Mouse (Mus musculus) inflammation-experienced regulatory T-cells, adult 6 months (primary cell): Measurements from ENCODE around the gene Il1f5. TPM values are rescaled to one million over a fixed set of nuclear protein-coding genes. Genes with fewer than 3 reads are reported as not detected.

ENCODE experiments used
- ATAC-seq: one replicate; pipeline ENCODE4 v1.8.0; 2017
- polyA plus RNA-seq, 3 experiments: library from polyadenylated mRNA; unstranded; fragments of 100-300 nt; shearing (Covaris generic); gene quantifications; one replicate each; pipeline ENCODE4 v1.2.1; 2017

Il1f5 gene
- polyA plus RNA-seq: not detected

- no peak for ATAC-seq
These were observed at the start of gene Il1f5 for GRCm38 (mm10) chr2:24276654-24277053. Gene Il1f5 (plus strand): TSS chr2:24276954.

DNA sequence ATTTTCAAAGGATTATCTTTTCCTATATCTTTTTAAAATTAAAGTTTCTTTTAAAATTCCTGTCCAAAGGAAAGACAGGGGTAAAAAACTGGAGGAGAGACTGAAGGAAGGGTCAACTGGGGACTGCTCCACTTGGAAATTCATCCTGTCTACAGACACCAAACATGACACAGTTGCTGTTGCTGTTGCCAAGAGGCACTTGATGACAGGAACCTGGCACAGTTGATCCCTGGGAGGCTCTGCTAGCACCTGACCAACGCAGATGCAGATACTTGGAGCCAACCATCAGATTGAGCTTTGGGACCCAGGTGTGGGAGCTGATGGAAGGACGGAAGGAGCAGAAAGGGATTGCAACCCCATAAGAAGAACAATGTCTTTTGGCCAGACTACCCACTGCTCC is 49.6 kb upstream of the Il1f5 start:
- no peak for ATAC-seq

- ATAC-seq: no peak
These were observed 9.3 kb upstream of the Il1f5 start for GRCm38 (mm10) chr2:24267503-24267902.

- no peak for ATAC-seq
These were observed 3.1 kb upstream of the Il1f5 start for GRCm38 (mm10) chr2:24273619-24274018.

GRCm38 (mm10) chr2:24275146-24275545 is 1.6 kb upstream of the Il1f5 start:
- ATAC-seq: no peak

GRCm38 (mm10) chr2:24290896-24291295 is 14.1 kb downstream of the Il1f5 start, which contains the start of gene Il1f10:
Gene Il1f10 (plus strand): TSS chr2:24291196.
- no peak for ATAC-seq

DNA sequence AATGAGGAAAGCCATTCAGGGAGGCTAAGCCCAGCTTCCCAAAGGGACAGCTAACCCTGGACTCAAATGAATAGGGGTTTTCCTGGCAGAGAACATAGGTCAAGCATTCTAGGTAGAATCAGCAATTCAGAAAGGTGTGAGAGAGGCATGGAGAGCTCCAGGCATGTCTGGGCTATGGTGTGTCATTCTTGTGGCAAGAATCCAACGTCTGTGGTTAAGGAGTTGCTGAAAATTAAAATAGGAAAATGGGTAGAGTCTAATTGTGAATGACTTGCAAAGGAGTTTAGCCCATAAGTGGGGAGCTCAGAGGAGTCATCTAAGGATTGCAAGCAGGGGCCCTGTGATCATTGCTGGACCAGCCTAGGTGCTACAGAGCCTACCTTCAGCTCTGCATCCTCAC is 17.9 kb downstream of the Il1f5 start:
- no peak for ATAC-seq

- ATAC-seq: no peak
These were observed 20.1 kb downstream of the Il1f5 start for GRCm38 (mm10) chr2:24296837-24297236.

DNA sequence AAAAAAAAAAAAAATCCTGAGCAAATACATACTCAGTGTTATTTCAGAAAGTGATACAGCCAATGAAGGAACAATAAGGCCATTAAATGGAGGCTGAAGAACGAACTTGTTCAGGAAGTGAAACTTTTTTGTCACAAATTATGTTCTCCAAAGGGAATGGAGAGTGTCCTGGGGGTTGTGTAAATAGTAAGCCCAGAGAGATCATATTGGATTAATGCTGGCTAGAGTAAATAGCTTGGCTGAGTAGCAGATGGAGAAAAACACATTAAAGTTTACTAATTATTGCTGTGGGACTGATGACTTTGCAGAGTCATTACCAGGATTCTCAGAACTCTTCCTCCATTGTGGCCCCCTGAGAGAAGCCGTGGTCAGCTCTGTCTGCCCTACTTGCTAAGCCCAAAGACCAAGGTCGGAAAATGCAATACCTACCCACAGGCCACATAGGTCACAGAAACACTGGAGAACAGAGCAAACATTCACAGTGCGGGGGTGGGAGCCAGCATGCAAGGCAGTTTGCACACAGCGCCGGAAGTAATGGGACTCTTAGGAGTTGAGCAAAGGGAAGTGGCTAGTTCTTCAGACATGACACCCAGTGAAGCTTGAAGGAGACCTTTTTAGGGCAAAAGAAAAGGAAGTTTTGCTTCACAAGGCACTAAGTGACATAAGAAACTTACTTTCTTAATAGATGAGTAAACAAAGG is 34.7 kb downstream of the Il1f5 start:
- no peak for ATAC-seq

DNA sequence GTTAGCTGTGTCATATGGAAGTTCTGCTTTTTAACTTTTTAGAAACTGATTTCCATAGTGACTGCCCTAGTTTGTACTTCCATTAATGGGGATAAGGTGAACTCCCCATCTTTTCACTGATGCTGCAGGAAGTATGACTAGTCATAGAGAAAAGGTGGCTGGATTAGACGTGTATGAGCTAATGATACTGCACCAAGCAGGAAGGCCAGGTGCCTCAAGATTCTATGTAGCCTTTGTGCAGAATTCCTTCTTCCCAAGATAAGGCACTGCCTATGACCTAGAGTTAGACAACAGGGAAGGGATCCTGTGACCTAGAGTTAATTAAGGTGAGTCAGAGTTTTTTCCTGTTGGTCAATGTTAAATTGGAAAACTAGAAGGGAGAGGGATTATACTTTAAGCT is 40.2 kb downstream of the Il1f5 start:
- ATAC-seq: no peak

DNA sequence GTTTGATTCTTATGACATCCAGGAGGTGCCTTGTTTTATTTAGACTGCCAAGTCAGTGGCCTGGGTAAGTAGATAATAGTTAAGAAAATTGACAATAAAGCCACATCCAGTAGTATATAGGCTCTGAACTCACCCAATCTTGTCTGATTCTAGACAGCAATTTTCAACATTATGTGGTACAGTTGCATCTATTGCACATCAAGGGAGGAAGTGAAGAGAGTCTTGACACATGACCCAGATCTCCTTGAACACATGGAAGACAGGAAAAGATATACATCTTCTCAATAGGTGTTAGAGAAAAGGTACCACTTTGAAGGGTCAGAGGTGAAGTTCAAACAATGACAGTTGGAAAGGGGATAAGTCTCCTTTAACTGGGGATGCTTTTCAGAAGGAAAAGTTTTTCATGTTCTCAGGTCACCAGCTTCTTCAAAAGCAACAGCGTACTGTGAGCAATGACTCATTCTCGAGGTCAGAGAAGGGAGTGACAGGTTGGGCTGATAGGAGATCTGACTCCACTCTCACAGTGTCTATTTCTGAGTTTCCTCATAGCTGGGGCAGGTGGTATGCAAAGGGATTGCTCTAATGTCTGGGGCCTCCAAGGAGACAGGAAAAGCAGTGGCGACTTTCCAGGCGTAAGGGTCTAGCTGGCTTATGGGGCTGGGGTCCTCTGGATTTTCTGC is 41.3 kb downstream of the Il1f5 start:
- no peak for ATAC-seq

Other genes with a start within 250 kb of the Il1f5 start
- gene Hnmt, start 227.6 kb upstream of the Il1f5 start, polyA plus RNA-seq: not detected
- not detected for gene Tbpl2, start 180.4 kb upstream of the Il1f5 start, polyA plus RNA-seq
- not detected for gene Il1f8, start 123.8 kb upstream of the Il1f5 start, polyA plus RNA-seq
- not detected for gene Il1f9, start 90.5 kb upstream of the Il1f5 start, polyA plus RNA-seq
- gene Il1f6, start 61.5 kb upstream of the Il1f5 start, polyA plus RNA-seq: not detected
- gene Il1f10, start 14.2 kb downstream of the Il1f5 start, polyA plus RNA-seq: not detected
- 1 to 10 TPM in 2 of 3 experiments, under 1 TPM in 1; 0.57 to 1.3 (median 1.1) TPM for gene Il1rn, start 59.9 kb downstream of the Il1f5 start, polyA plus RNA-seq
- 10 to 100 TPM; 85.2 to 93.8 (median 89.3) TPM for gene Psd4, start 90.6 kb downstream of the Il1f5 start, polyA plus RNA-seq
- not detected for gene Pax8, start 198.6 kb downstream of the Il1f5 start, polyA plus RNA-seq